Mouse (Mus musculus): Measurements from ENCODE around the gene Rpl18a.

The Rpl18a gene

DNA sequence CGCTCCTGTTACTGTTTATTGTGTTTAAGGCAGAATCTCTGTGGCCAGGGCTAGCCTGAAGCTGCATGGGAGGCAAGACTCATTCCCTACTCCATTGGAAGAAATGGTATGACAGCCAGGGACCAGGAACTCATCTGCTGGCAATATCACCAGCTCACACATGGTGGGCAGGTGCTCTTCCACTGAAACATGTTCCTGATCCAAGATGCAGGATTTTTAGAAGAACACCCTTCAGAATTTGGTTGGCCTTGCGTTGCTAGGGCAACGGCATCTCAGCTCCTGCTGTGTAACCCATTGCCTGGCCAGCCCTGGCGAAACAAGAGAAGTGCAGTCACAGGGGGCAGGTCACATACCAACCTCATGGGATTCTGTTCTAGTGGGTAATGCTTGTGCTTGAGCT lies 17.7 kb downstream of the Rpl18a start:
- no peak for DNase-seq

- no peak for DNase-seq
These were observed 19.0 kb downstream of the Rpl18a start for GRCm38 (mm10) chr8:70878178-70878577.

DNA sequence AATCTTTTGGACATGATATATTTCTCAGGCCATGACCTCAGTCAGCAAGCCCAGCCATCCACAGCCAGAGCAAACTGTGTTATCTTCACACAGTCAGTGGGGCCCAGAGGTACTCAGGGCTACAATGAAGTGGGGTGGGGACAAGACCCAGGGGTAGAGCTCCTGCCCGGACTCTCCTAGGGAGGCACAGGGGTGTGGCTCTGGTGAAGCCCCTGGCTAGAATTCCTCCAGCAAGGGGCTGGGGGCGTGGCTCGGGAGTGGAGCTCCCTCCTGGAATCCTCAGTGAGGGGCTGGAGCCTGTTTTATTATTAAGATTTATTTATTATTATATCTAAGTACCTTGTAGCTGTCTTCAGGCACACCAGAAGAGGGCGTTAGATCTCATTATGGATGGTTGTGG lies 20.8 kb downstream of the Rpl18a start:
- DNase-seq = no peak

- no peak for DNase-seq
These were observed 22.8 kb downstream of the Rpl18a start for GRCm38 (mm10) chr8:70874441-70874840.

DNA sequence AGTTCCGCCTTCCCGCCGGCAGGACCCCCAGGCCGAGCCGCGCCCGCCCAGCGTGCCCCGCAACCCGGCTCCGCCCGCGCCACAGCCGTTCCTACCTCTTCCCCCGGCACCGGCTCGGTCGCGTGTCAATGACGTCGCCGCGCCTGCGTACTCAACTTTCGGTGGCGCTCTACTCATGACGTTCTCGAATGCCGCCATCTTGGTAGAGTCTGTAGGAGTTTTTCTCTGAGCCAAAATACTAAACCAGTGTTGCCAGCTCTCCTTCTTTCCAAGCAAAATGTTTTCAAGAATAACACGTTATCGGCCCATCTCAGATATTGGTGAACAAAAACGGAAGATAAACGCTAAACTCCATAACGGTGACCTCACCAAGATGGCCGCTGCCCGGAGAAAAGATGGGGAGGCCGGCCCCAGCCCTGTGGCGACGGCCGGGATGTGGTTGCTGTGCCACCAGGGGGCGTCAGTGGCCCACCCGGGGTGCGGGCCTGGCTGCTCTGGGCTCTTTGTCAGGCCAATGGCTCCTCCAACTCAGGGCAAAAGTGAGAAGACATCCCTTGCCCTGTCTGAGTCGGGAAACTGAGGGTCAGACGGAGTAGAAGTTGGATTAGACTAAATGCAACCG lies 23.7 kb downstream of the Rpl18a start, which contains the start of gene Ccdc124:
Gene Ccdc124 (minus strand): TSS at position 572 of the 622 bp plus-strand sequence.
- DNase-seq = peak; percentile 96

GRCm38 (mm10) chr8:70872643-70873363 lies 24.4 kb downstream of the Rpl18a start:
- DNase-seq = no peak

DNA sequence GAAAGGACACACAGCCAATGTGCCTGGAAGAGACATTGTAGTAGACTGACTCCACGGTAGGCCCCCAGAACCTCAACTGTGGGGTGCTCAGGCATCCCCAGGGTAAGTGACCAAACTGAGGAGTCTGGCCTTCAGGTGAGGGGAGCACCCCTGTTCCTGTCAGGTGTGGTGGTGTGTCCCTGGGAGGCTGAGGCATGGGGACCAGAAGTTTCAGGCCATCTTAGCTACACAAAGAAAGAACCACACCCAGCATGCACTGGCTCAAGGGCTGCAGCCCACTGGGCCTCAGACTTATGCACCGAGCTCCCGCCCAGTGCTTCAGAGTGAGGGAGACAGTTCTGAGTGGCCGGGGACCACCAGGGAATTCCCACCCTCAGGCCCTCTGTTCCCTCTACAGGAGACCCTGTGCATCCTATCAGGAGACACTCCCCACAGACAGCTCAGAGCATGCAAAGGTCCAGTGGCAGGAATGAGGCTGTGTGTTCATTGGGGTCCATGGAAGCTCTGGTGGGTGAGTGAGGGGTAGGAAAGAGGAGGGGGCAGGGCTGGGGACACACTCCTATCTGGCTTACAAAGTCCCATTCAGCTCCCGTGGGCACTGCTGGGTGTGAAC lies 25.9 kb downstream of the Rpl18a start:
- no peak for DNase-seq

DNA sequence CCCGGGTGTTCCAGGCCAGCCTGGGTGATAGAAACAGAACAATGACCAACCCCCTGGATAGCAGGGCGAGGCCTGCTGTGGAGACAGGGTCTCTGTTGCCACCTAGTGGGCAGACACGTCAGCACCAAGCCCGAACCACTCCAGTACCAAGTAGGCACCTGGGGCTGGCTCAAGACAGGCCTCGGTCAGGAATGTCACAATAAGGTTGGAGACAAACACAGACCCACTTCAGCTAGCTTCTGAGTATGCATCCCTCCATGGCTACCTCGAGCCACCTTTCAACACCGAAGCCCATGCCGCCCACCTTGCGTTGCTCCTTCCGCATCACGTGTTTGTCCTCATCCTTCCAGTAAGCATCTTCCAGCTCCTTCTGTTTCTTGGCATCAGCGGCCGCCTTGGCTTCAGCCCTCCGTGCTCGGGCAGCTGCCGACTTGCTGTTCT lies 27.6 kb downstream of the Rpl18a start:
- DNase-seq = peak; percentile 78

GRCm38 (mm10) chr8:70869199-70869571 lies 28.0 kb downstream of the Rpl18a start:
- no peak for DNase-seq

- peak; percentile 80 for DNase-seq
These were observed 28.5 kb downstream of the Rpl18a start for GRCm38 (mm10) chr8:70868559-70869198.

GRCm38 (mm10) chr8:70866566-70866965 lies 30.6 kb downstream of the Rpl18a start:
- DNase-seq = no peak

GRCm38 (mm10) chr8:70866001-70866520 lies 31.2 kb downstream of the Rpl18a start:
- no peak for DNase-seq

- peak; percentile 99 for DNase-seq
These were observed 31.7 kb downstream of the Rpl18a start for GRCm38 (mm10) chr8:70865350-70866000.

GRCm38 (mm10) chr8:70864712-70865221 lies 32.4 kb downstream of the Rpl18a start:
- DNase-seq = peak; percentile 53

DNA sequence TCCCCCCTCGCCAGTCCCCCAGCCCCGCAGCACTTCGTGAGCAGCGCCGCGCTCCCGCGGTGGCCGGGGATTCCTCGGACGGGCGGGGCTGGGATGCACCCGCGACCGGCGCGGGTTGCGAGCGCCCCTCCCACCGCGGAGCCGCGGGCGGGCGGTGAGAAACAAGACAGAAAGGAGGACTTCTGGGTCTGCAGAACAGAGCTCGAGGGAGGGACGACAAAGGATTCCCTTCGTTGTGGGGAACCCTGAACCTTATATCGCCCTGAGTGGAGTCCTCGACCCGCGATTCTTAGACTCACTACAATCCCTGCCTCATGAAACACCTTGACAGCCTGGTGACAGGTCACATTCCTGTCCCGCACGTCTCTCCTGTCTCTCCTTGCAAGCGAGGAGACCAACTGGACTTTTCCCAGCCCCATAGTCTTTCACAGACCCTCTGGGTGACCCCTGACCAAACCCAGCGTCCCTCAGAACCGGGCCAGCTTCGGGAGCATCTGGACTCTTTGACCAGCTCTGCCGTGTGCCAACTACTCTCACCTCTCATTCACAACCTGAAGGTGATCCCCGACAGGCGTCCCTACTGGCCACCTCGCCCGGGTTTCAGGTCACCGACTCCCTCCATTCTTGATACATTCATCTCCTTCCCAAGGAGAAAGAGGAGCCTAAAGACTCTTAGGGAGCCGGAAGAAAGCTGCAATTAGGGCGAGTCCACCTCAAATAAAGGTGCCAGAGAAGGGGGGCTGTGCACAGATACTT lies 33.1 kb downstream of the Rpl18a start:
- no peak for DNase-seq

DNA sequence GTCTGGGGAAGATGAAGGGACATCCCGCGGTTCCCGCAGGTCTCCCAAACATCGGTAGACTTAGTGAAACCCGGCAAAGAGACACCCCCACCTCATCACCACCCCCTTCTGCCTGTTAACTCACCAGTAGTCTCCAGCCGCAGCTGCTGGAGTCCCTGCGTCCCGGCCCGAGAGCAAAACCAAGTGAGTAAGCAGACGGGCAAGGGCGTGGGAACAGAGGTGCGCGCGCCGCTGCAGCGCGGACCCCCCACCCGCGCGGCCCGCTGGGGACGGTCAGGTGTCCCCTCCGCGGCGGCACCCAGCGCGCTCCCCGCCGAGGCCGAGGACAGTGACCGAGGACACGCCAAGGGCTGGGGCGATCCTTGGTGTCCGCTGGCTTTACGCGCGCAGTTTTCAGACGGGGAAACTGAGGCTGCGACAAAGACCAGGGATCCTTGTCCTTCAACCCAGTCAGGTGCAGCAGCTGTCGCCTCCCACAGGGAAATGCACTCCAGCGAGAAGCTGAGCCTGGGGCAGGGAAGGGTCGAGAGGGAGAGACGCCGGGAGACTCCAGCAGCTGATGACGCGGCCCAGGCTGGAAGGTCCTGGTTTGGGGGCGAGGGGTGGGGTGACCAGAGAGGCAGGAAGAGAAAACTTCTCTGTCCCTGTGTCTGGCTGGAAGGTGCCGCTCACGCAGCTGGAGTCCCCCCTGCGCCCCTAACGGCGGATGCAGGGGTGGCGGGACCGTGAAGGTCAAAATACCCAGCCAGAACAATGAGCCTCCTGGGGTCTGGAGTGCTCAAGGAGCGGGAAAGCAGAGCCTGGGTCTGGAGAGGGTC lies 34.2 kb downstream of the Rpl18a start, which contains the start of gene Kcnn1:
Gene Kcnn1 (minus strand): TSS at position 435 of the 818 bp plus-strand sequence.
- DNase-seq = peak; percentile 42

GRCm38 (mm10) chr8:70857516-70857915 lies 39.7 kb downstream of the Rpl18a start:
- peak; percentile 48 for DNase-seq

DNA sequence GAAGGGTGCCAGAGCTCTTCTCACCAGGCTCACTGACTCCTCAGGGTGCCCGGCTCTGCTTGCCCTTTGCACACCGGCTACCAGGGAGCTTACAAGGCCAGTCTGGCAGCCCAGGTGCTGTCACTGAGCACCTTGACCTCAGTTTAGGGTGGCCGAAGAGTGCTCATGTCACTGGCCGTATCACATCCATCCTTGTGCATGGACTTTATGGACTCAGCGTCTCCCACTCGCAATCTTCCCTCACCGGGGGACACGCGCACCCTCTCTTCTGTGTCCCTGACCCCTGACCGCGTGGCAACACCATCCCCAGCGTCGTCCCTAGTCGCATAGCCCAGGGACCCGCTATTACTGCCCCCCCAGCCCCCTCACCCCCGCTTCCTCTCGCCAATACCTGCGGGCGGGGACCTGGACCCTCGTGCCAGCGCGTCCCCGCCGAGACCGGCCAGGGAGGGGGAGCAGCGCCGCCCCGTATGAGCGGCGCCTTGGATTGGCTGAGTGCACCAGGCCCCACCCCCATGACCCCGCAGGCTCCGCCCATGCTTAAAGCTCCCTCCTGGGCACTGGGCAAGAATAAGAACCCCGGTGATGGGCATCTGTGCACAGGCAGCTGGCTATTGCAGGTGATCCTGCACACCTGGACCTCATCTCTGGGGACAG lies 40.5 kb downstream of the Rpl18a start:
- peak; percentile 58 for DNase-seq

GRCm38 (mm10) chr8:70856028-70856427 lies 41.2 kb downstream of the Rpl18a start:
- DNase-seq = no peak

DNA sequence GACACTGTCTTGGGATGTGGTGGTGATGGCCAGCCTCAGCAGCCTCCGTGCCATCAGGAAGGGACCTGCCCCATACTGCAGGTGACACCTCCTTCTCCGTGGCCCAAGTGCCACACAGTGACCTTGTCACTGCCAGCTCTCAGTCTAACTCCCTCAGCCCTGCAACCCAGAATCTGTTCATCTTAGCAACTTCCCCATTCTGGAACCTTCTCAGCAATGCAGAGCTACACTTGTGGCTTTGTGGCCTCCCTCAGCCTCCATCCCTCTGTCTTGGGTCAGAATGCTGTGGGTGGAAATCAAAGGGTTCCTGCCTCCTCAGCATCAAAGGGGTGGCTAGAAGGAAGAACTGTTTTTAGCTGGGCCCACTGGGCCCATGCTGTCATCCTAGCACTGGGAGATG lies 43.3 kb downstream of the Rpl18a start:
- DNase-seq = no peak
